Mouse (Mus musculus): ENCODE measurements at regions not wholly inside any gene's neighbourhood (a gene's known extent, or its start where the extent isn't known, plus 50 kb on each side); places are given as distances from the start of the nearest gene placed in this dataset.

DNA sequence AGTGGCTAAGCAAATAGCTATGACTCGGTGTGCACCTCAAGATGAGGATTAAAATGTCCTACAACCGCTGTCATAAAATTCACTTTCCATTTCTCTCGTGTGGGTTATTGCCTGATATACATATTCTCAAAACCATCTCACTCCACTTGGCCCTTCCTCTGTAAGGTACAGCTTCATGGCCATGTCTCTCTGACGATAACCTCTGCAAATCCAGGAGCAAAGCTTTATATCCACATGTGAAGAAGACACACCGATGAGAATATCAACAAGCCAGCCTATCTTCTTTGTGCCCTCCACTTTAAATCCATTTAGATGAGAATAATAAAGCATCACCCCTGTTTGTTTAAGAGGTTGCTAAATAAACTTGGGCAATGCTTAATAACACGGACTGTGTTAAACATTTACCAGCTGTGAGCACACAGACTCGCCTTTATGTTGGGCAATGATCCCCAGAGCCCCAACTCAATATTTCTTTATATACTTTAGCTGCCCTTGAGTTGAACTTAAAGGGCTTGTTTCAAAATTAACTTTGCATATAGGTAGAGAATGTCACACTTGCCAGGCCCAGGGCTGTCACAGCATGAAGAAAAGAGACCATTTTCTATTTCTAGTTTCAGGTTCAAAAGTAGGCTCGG is 161.2 kb upstream of the Ccdc122 start:
- Histone ChIP-seq H3K27ac (ENCODE audit: low read length) (peak overlapping the region; percentile 88), H3K9ac (replicated peaks; ENCODE audit: low read depth) (no peak overlapping the region), H3K9me3 (ENCODE audit: low read length) (no peaks in the 10 kb centered on the region), H3K27me3 (replicated peaks; ENCODE audit: insufficient read depth, low read length) (no peaks in the 10 kb centered on the region), H3K4me1 (ENCODE audit: insufficient read depth, low read depth, low read length) (peaks cover 18% of the 10 kb centered on the region; the same call in 1 of the 2 replicates), H3K4me3 (ENCODE audit: low read depth, low read length) (no peak overlapping the region), H3K4me2 (replicated peaks; ENCODE audit: low read depth, low read length) (no peak overlapping the region), H3K36me3 (ENCODE audit: insufficient read depth, low read length) (no peaks in the 10 kb centered on the region)
- no peak for TF ChIP-seq CTCF (IDR thresholded peaks at IDR 0.05)
- peak; percentile 6; the same call in 1 of the 2 replicates for TF ChIP-seq EP300 (IDR thresholded peaks at IDR 0.05)
- peak; percentile 94 for DNase-seq (ENCODE audit: low spot score)
- WGBS, result 26% methylated on average over 8 of the region's 8 CpGs
- ATAC-seq, result peak; percentile 90

- Histone ChIP-seq H3K4me2 (replicated peaks; ENCODE audit: low read depth, low read length) (no peak overlapping the region), H3K36me3 (ENCODE audit: insufficient read depth, low read length) (no peaks in the 10 kb centered on the region), H3K27me3 (replicated peaks; ENCODE audit: insufficient read depth, low read length) (no peaks in the 10 kb centered on the region), H3K9ac (replicated peaks; ENCODE audit: low read depth) (no peak overlapping the region), H3K27ac (ENCODE audit: low read length) (peak overlapping the region; percentile 88), H3K9me3 (ENCODE audit: low read length) (no peaks in the 10 kb centered on the region), H3K4me1 (ENCODE audit: insufficient read depth, low read depth, low read length) (peaks cover 18% of the 10 kb centered on the region; the same call in 1 of the 2 replicates), H3K4me3 (ENCODE audit: low read depth, low read length) (no peak overlapping the region)
- DNase-seq (ENCODE audit: low spot score) (peak; percentile 96), ATAC-seq (peak; percentile 96)
- TF ChIP-seq CTCF (IDR thresholded peaks at IDR 0.05) (no peak), EP300 (IDR thresholded peaks at IDR 0.05) (peak; percentile 62; the same call in 1 of the 2 replicates)
- 21% methylated on average over 8 of the region's 8 CpGs for WGBS
Observed at GRCm38 (mm10) chr14:76874542-76875265, 161.9 kb upstream of the Ccdc122 start.

GRCm38 (mm10) chr14:76873684-76874083 is 162.9 kb upstream of the Ccdc122 start:
- H3K4me3 ChIP-seq (ENCODE audit: low read depth, low read length), result no peak overlapping the region
- WGBS, result 42% methylated on average over 5 of the region's 5 CpGs
- no peaks in the 10 kb centered on the region for H3K27me3 ChIP-seq (replicated peaks; ENCODE audit: insufficient read depth, low read length)
- H3K9me3 ChIP-seq (ENCODE audit: low read length), result no peaks in the 10 kb centered on the region
- H3K4me1 ChIP-seq (ENCODE audit: insufficient read depth, low read depth, low read length), result peaks cover 18% of the 10 kb centered on the region; the same call in 1 of the 2 replicates
- H3K36me3 ChIP-seq (ENCODE audit: insufficient read depth, low read length), result no peaks in the 10 kb centered on the region
- peak; percentile 19 for DNase-seq (ENCODE audit: low spot score)
- no peak overlapping the region for H3K27ac ChIP-seq (ENCODE audit: low read length)
- no peak for ATAC-seq
- no peak overlapping the region for H3K4me2 ChIP-seq (replicated peaks; ENCODE audit: low read depth, low read length)
- TF ChIP-seq CTCF (IDR thresholded peaks at IDR 0.05) (no peak), EP300 (IDR thresholded peaks at IDR 0.05) (no peak)
- no peak overlapping the region for H3K9ac ChIP-seq (replicated peaks; ENCODE audit: low read depth)

DNA sequence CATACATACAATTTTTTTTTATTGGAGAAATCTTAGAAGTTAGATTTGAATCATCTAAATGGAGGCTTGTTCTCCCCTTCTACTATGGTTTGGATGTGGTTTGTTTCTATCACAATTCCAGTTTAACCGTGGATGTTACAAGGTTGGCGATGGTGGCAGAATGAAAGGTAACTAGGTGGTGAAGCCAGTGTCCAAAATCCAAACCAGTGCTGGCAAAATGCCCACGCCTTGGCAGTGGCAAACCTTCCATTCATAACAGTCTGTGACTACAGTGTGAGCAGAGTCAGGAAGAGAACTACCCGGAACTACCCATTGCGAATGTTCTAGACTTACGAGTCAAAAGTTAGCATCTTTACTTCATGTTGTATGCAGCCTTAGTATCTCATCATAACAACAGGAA is 163.6 kb upstream of the Ccdc122 start:
- WGBS, result 94% methylated on average over 6 of the region's 6 CpGs
- ATAC-seq, result no peak
- Histone ChIP-seq H3K9me3 (ENCODE audit: low read length) (no peaks in the 10 kb centered on the region), H3K36me3 (ENCODE audit: insufficient read depth, low read length) (no peaks in the 10 kb centered on the region), H3K9ac (replicated peaks; ENCODE audit: low read depth) (no peak overlapping the region), H3K4me3 (ENCODE audit: low read depth, low read length) (no peak overlapping the region), H3K4me1 (ENCODE audit: insufficient read depth, low read depth, low read length) (peaks cover 18% of the 10 kb centered on the region; the same call in 1 of the 2 replicates), H3K27me3 (replicated peaks; ENCODE audit: insufficient read depth, low read length) (no peaks in the 10 kb centered on the region), H3K4me2 (replicated peaks; ENCODE audit: low read depth, low read length) (no peak overlapping the region), H3K27ac (ENCODE audit: low read length) (no peak overlapping the region)
- TF ChIP-seq EP300 (IDR thresholded peaks at IDR 0.05) (no peak), CTCF (IDR thresholded peaks at IDR 0.05) (no peak)
- no peak for DNase-seq (ENCODE audit: low spot score)

DNA sequence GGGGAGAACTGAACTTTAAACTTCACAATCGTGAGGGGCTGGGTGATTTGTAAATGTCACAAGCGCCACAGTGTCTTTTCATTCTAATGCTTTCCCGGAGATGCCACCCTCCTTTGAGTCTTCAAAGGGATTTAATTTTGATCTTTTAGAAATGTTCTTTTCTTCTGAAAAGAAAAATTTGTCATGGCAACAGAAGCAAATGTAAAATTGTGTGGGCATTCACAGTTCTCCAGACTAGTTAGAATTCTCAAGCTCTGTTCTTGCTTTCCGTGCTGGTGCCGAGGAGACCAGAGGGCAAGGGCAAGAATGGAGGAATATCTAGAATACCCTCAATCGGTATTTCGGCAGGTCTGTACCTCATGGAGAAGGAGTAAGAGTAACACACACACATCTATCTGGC is 164.1 kb upstream of the Ccdc122 start:
- no peaks in the 10 kb centered on the region for H3K27me3 ChIP-seq (replicated peaks; ENCODE audit: insufficient read depth, low read length)
- H3K36me3 ChIP-seq (ENCODE audit: insufficient read depth, low read length), result no peaks in the 10 kb centered on the region
- H3K4me3 ChIP-seq (ENCODE audit: low read depth, low read length), result no peak overlapping the region
- WGBS, result 92% methylated on average over 7 of the region's 7 CpGs
- ATAC-seq (no peak), DNase-seq (ENCODE audit: low spot score) (no peak)
- TF ChIP-seq CTCF (IDR thresholded peaks at IDR 0.05), result no peak
- TF ChIP-seq EP300 (IDR thresholded peaks at IDR 0.05), result no peak
- H3K9me3 ChIP-seq (ENCODE audit: low read length), result no peaks in the 10 kb centered on the region
- peaks cover 18% of the 10 kb centered on the region; the same call in 1 of the 2 replicates for H3K4me1 ChIP-seq (ENCODE audit: insufficient read depth, low read depth, low read length)
- no peak overlapping the region for H3K27ac ChIP-seq (ENCODE audit: low read length)
- H3K9ac ChIP-seq (replicated peaks; ENCODE audit: low read depth), result no peak overlapping the region
- no peak overlapping the region for H3K4me2 ChIP-seq (replicated peaks; ENCODE audit: low read depth, low read length)

DNA sequence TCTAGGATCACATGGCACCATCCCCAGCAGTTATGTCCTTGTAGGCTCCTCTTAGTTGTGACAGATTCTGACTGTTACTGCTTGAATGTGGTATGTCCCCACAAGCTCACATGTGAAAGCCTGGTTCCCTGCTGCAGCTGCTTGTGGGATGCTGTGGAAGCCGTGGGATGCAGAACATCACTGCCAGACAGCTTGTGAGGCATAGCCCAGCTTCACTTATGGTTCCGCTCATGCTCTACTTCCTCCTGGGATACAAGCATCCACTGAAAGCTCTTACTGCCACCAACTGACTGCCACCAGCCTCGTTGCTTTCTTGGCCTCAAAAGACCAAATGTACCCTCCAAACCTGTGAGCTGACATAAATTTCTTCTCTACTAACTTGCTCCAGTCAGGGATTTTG is 167.7 kb upstream of the Ccdc122 start:
- TF ChIP-seq CTCF (IDR thresholded peaks at IDR 0.05) (no peak), EP300 (IDR thresholded peaks at IDR 0.05) (no peak)
- DNase-seq (ENCODE audit: low spot score) (no peak), ATAC-seq (no peak)
- Histone ChIP-seq H3K27me3 (replicated peaks; ENCODE audit: insufficient read depth, low read length) (no peaks in the 10 kb centered on the region), H3K4me2 (replicated peaks; ENCODE audit: low read depth, low read length) (no peak overlapping the region), H3K9ac (replicated peaks; ENCODE audit: low read depth) (no peak overlapping the region), H3K36me3 (ENCODE audit: insufficient read depth, low read length) (no peaks in the 10 kb centered on the region), H3K4me3 (ENCODE audit: low read depth, low read length) (no peak overlapping the region), H3K4me1 (ENCODE audit: insufficient read depth, low read depth, low read length) (peaks cover 2% of the 10 kb centered on the region; the same call in 1 of the 2 replicates), H3K9me3 (ENCODE audit: low read length) (no peaks in the 10 kb centered on the region), H3K27ac (ENCODE audit: low read length) (no peak overlapping the region)
- 94% methylated on average over 3 of the region's 3 CpGs for WGBS
